Mouse (Mus musculus) lung, embryonic 16.5 days (tissue): ENCODE data around the gene Lsm12. TPM values are rescaled to one million over a fixed set of nuclear protein-coding genes. Genes with fewer than 3 reads are reported as not detected.

Experiments used
- ATAC-seq: fragments of 200-750 bp; cut with Nextera tagmentation; 2 replicates; pipeline ENCODE4 v1.8.0; 2017; ENCODE audit warnings: low read depth, mild to moderate bottlenecking, moderate library complexity
- H3K27ac ChIP-seq: fragments of 300-500 bp; sonication (generic); 2 replicates; pipeline ENCODE4 v1.5.1; 2014; ENCODE audit warnings: mild to moderate bottlenecking, control low read depth, low read length
- H3K27me3 ChIP-seq: fragments of 300-500 bp; sonication (generic); 2 replicates; pipeline ENCODE4 v1.6.1; 2014; ENCODE audit warnings: low read depth, low read length, mixed read lengths; ENCODE audit not compliant: control insufficient read depth, insufficient read depth
- H3K36me3 ChIP-seq: fragments of 300-500 bp; sonication (generic); 2 replicates; pipeline ENCODE4 v1.6.1; 2014; ENCODE audit warnings: low read length; ENCODE audit not compliant: control insufficient read depth, insufficient read depth
- H3K4me1 ChIP-seq: fragments of 300-500 bp; sonication (generic); replicated peaks from 2 replicates; pipeline ENCODE4 v1.6.1; 2014; ENCODE audit warnings: low read length, mixed read lengths; ENCODE audit not compliant: control insufficient read depth, insufficient read depth
- H3K4me2 ChIP-seq: fragments of 300-500 bp; sonication (generic); 2 replicates; pipeline ENCODE4 v1.6.1; 2014; ENCODE audit warnings: low read depth, low read length, control low read depth
- H3K4me3 ChIP-seq: fragments of 300-500 bp; sonication (generic); 2 replicates; pipeline ENCODE4 v1.5.1; 2014; ENCODE audit warnings: mild to moderate bottlenecking, low read length, control low read depth
- H3K9ac ChIP-seq: fragments of 300-500 bp; sonication (generic); 2 replicates; pipeline ENCODE4 v1.6.1; 2014; ENCODE audit warnings: low read length, control low read depth
- H3K9me3 ChIP-seq: fragments of 300-500 bp; sonication (generic); 2 replicates; pipeline ENCODE4 v1.6.1; 2016; ENCODE audit warnings: low read length; ENCODE audit not compliant: control insufficient read depth
- WGBS: fragments of 180-500 bp; shearing (Covaris S2); extraction: QIAGEN DNeasy Blood & Tissue Kit; methylation state at CpG from one replicate; pipeline ENCODE4 v1.1.7; 2014; 5-methylcytosine and 5-hydroxymethylcytosine counted together
- polyA plus RNA-seq: library from polyadenylated mRNA; unstranded; fragments of >200 nt; fragmentation: Nextera tagmentation; extraction: Ambion mirVana; gene quantifications from 2 replicates; pipeline ENCODE4 v1.2.1, GENCODE M21; 2015

Gene Lsm12
- polyA plus RNA-seq, 1 experiment from 2014 or later: 130 TPM

DNA sequence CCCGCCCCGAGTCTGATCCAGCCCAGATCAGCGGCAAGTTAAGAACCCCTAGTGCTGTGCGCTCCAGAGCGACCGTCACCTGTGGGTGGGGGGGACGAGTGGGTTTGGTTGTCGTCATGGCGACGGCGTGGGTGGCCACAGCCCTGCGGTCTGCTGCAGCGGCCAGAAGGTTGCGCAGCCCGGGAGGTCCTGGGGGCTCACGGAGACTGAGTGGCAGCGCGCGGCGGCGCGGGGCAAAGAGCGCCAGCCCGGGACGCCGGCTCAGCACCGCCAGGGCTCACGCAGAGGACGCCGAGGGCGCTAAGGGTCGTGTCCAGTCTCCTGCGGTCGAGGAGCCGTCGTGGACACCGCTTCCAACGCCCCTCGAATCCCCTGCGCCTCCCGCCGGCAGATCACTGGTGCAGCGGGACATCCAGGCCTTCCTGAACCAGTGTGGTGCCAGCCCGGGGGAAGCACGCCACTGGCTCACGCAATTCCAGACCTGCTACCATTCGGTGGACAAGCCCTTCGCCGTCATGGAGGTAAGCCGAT is 39.6 kb downstream of the Lsm12 start, which contains the start of gene Nags:
Gene Nags, plus strand, starts transcription at position 43 of the 531 bp plus-strand sequence.
- Histone ChIP-seq H3K27ac (no peak within 1 kb of the TSS), H3K4me2 (peak within 1 kb of the TSS; percentile 59), H3K9me3 (no peaks in the 10 kb centered on the region), H3K36me3 (no peaks in the 10 kb centered on the region), H3K4me3 (peak within 1 kb of the TSS; percentile 38), H3K9ac (peak within 1 kb of the TSS; percentile 39; the same call in 1 of the 2 replicates), H3K4me1 (peaks cover 10% of the 10 kb centered on the region; the same call in 1 of the 2 replicates), H3K27me3 (peaks cover 56% of the 10 kb centered on the region)
- 1% methylated on average over 50 of the region's 50 CpGs for WGBS
- no peak for ATAC-seq

DNA sequence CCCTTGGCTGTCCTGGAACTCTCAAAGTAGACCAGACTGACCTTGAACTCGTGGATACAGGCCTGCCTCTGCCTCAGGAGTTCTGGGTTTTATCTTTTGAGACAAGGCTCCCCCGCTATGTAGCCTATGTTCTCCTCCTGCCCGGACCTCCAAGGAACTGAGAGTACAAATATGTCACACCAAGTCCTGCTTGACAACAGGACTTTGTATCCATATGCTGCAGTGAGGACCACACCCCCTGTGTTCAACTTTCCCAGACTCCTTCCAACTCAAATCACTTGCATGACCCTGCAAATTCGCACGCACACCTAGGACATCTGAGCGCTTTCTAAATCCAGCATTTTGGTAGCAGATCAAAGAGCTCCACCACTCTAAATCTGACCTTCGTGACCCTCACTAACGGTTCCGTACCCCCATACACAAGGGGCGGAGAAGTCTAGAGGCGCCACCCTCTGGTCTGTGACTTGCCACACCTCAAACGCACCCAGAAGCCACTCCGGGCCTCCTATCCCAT is 40.1 kb downstream of the Lsm12 start:
- 23% methylated on average over 13 of the region's 13 CpGs for WGBS
- Histone ChIP-seq H3K9ac (no peak overlapping the region), H3K4me3 (peak overlapping the region; percentile 38), H3K4me2 (peak overlapping the region; percentile 59), H3K27ac (no peak overlapping the region), H3K4me1 (peaks cover 10% of the 10 kb centered on the region; the same call in 1 of the 2 replicates), H3K36me3 (no peaks in the 10 kb centered on the region), H3K27me3 (peaks cover 56% of the 10 kb centered on the region), H3K9me3 (no peaks in the 10 kb centered on the region)
- no peak; the same call in 1 of the 2 replicates for ATAC-seq

DNA sequence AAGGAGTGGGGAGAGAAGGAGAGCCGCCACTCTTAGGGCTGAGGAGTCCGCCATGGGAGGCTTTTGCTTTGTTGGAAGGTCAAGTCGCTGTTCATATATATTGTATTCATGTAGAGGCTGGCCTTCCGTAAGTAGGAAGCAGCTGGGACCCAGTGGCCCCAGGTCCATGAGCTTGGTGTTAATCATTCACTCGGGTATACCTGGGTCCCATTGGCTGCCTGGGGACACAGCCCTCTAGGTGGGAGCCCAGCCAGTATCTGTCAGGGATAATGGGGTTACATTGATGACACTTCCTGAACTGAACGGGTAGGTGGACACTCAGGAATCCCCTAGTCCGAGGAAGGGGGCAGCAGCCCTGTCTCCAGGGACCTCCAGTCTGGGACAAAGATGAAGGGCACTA is 42.7 kb downstream of the Lsm12 start:
- H3K4me1 ChIP-seq: peaks cover 10% of the 10 kb centered on the region; the same call in 1 of the 2 replicates
- no peaks in the 10 kb centered on the region for H3K9me3 ChIP-seq
- no peaks in the 10 kb centered on the region for H3K36me3 ChIP-seq
- peaks cover 42% of the 10 kb centered on the region for H3K27me3 ChIP-seq
- H3K9ac ChIP-seq: no peak overlapping the region
- H3K4me2 ChIP-seq: no peak overlapping the region
- H3K4me3 ChIP-seq: no peak overlapping the region
- 42% methylated on average over 7 of the region's 7 CpGs for WGBS
- ATAC-seq: no peak
- no peak overlapping the region for H3K27ac ChIP-seq

DNA sequence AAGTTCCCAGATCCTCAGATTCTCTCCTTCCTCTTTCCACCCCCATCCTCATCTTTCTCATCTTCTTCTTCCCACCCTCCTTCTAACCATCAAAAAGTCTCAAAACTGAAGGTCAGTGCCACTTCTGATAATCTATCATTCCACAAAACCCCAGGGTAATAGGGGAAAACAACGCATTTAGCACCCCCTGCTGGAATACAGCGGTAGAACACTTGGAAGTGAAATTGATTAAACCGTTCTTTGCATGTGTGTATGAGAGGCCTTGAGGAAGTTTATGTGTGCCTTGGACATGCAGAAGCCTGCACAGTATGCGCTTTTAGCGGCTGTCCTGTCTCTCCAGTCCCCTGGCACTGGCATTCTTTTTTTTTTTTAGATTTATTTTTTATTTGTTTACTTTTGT is 44.6 kb downstream of the Lsm12 start:
- Histone ChIP-seq H3K36me3 (no peaks in the 10 kb centered on the region), H3K9ac (no peak overlapping the region), H3K4me2 (no peak overlapping the region), H3K27me3 (peaks cover 24% of the 10 kb centered on the region), H3K4me1 (peaks cover 4% of the 10 kb centered on the region; the same call in 1 of the 2 replicates), H3K4me3 (no peak overlapping the region), H3K27ac (no peak overlapping the region), H3K9me3 (no peaks in the 10 kb centered on the region)
- ATAC-seq: no peak
- under 1% methylated on average over 5 of the region's 5 CpGs for WGBS

DNA sequence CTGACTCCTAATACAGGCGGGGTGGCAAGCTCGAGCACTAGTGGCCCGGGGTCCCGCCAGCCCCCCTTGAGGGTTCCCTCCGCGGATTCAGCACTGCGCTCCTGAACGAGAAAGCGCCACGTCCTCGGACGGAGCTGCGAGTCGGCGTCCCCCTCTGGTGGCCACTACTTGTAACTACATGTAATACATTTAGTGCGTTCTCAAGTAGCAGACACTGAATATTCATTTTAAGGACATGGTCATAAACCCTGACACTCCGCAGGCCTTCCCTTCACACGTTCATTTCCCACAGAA is 46.7 kb downstream of the Lsm12 start:
- peak; percentile 59; the same call in 1 of the 2 replicates for ATAC-seq
- no peak overlapping the region for H3K27ac ChIP-seq
- 0% methylated on average over 18 of the region's 18 CpGs for WGBS
- H3K4me1 ChIP-seq: no peaks in the 10 kb centered on the region; the same call in 1 of the 2 replicates
- H3K9me3 ChIP-seq: no peaks in the 10 kb centered on the region
- H3K4me3 ChIP-seq: peak overlapping the region; percentile 30
- no peaks in the 10 kb centered on the region for H3K36me3 ChIP-seq
- H3K27me3 ChIP-seq: peaks cover 7% of the 10 kb centered on the region
- peak overlapping the region; percentile 57 for H3K4me2 ChIP-seq
- 0 out of 2 replicates have a peak overlapping the region, but pooled peaks have one; percentile 44 for H3K9ac ChIP-seq

DNA sequence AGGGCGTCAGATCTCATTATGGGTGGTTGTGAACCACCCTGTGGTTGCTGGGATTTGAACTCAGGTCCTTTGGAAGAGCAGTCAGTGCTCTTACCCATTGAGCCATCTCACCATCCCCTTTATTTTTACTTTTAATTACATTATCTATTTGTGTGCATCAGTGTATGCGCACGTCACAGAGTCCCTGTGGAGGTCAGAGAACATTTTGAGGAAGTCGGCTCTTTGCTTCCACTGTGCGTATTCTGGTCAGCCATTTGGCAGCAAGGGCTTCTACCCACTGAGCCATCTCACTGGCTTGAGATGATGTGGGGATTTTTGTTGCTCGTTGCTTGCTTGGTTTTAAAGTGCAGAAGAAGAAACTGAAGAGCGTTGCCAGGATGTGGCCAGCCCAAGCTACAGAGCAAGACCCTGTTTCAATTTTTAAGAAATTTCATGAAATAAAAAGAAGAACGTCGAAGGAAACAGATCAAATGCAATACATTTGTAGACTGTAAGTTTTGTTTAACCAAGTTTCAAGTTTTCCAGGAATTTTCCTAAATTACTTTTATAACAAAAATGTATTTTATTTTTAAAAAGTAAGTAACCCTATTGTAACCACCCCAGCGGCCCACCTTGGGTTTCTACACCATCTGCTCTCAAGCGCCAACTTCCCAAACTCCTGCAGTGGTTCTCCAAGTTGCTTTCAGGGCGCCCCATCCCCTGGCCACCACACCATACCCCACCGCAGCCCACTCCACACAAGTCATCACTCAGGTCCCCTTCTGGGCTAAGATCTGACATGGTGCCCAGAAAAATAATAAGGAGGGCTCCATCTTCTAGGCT is 47.3 kb downstream of the Lsm12 start:
- 35% methylated on average over 13 of the region's 13 CpGs for WGBS
- Histone ChIP-seq H3K4me2 (peak overlapping the region; percentile 57), H3K9me3 (no peaks in the 10 kb centered on the region), H3K4me1 (no peaks in the 10 kb centered on the region; the same call in 1 of the 2 replicates), H3K36me3 (no peaks in the 10 kb centered on the region), H3K9ac (0 out of 2 replicates have a peak overlapping the region, but pooled peaks have one; percentile 44), H3K4me3 (peak overlapping the region; percentile 30), H3K27ac (no peak overlapping the region), H3K27me3 (peaks cover 5% of the 10 kb centered on the region)
- peak; percentile 34; the same call in 1 of the 2 replicates for ATAC-seq

DNA sequence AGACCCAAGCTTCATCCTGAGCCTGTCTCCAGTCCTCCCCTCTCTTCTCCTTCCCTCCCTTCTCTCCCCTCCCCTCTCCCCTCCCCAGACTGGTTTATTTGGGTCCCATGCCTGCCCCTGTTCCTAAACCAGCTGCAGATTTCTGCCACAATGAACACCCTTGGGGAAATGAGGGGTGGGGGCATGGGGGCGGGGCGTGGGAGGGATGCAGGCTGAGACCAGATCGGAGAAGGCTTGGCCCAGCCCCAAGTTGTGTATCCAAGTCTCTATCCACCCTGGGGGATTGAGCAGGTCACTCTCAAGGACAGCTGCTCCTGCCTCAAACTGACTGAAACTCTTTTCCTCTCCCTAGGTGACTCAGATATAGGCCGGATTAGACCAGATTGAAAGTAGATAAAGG is 50.6 kb downstream of the Lsm12 start:
- Histone ChIP-seq H3K9me3 (no peaks in the 10 kb centered on the region), H3K4me3 (no peak overlapping the region), H3K27me3 (peaks cover 5% of the 10 kb centered on the region), H3K4me1 (no peaks in the 10 kb centered on the region; the same call in 1 of the 2 replicates), H3K9ac (no peak overlapping the region), H3K27ac (no peak overlapping the region), H3K36me3 (no peaks in the 10 kb centered on the region), H3K4me2 (no peak overlapping the region)
- ATAC-seq: no peak
- WGBS: 31% methylated on average over 4 of the region's 4 CpGs

DNA sequence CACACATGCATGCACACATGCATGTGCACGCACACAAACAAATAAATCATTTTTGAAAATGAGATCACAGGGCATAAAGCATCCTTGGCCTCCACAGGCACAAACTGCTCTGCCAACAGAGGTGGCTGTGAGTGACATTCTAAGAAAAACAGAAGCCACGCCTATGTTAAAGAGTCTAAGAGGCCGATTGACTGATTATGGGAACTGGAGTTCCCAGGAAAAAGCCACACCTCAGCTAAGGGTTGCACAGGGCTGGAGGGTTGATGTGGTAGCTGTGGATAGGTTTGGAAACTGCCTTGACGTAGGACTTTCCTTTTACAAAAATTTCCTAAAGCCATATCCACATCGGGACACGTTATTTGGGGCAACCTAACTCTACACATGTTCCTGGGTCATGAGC is 67.7 kb downstream of the Lsm12 start:
- 62% methylated on average over 6 of the region's 6 CpGs for WGBS
- H3K27ac ChIP-seq: no peak overlapping the region
- no peak overlapping the region for H3K4me2 ChIP-seq
- no peak overlapping the region for H3K9ac ChIP-seq
- no peaks in the 10 kb centered on the region for H3K9me3 ChIP-seq
- H3K4me3 ChIP-seq: no peak overlapping the region
- no peaks in the 10 kb centered on the region for H3K27me3 ChIP-seq
- no peaks in the 10 kb centered on the region for H3K36me3 ChIP-seq
- no peak for ATAC-seq
- no peaks in the 10 kb centered on the region for H3K4me1 ChIP-seq

DNA sequence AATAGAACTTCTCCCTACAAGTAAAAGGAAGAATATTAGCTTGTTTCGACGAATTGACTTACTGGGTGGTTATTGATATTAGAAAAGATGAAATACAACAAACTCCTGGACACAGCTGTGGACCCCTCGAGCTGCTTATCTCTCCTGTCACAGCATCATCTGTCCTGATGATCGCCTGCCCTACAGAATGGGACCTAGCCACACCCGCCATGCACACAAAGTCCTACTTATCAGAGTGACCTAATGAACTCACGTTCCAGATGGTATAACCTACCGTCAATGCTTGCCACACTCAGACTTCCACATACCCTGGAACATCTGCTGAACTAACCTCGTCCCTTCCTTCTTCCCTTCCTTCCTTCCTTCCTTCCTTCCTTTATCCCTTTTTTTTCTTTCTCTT is 68.9 kb downstream of the Lsm12 start:
- Histone ChIP-seq H3K4me3 (no peak overlapping the region), H3K36me3 (no peaks in the 10 kb centered on the region), H3K27ac (no peak overlapping the region), H3K9ac (no peak overlapping the region), H3K4me1 (no peaks in the 10 kb centered on the region), H3K4me2 (no peak overlapping the region), H3K9me3 (no peaks in the 10 kb centered on the region), H3K27me3 (no peaks in the 10 kb centered on the region)
- ATAC-seq: no peak
- WGBS: 34% methylated on average over 8 of the region's 8 CpGs
